Comparison of ENCODE assay signal across 8 mouse cellular contexts in the genomic region with DNA sequence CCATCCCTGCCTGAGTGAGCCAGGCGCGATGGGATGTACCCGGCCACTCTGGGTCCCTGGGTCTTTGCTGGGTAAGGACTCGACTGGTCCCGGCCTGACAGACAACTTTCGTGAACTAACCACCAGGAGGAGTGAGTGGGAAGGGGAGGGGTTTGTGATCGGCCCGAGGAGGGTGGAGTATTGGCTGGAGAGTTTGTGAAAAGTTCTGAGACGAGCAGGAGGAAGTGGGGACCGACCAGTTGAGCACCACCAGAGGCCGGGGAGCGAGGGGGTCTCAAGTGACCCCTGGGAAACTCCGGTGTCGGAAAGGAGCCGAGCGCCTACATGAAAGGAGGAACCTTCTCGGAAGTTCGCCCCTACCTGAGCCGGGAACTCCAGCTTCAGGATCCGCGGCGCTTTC. TPM values are rescaled to one million over a fixed set of nuclear protein-coding genes. Genes with fewer than 3 reads are reported as not detected.
DNase-seq lines count a peak whose midpoint lies in the region; ATAC-seq and TF ChIP-seq lines count a peak whose summit lies in the region.

A gene (plus strand): TSS at position 196 of the 400 bp plus-strand sequence.

- peaks cover 3% of the 10 kb centered on the region; the same call in 1 of the 2 replicates for H3K9me3 ChIP-seq in intestine, embryonic 16.5 days (ENCODE audit: control insufficient read depth, low read length)
- no peaks in the 10 kb centered on the region for H3K9me3 ChIP-seq in limb, embryonic 15.5 days
- H3K9me3 ChIP-seq in midbrain, postnatal 0 days (ENCODE audit: low read length) = no peaks in the 10 kb centered on the region

- peak; percentile 66 for ATAC-seq in frontal cortex, adult (ENCODE audit: low TSS enrichment)
- peak; percentile 87 for ATAC-seq in intestine, embryonic 16.5 days
- peak; percentile 80 for ATAC-seq in limb, embryonic 15.5 days (ENCODE audit: insufficient number of reproducible peaks, low FRiP score, low TSS enrichment, low read depth)
- ATAC-seq in midbrain, postnatal 0 days (ENCODE audit: low FRiP score) = peak; percentile 68

- peak within 1 kb of the TSS; percentile 93 for H3K9ac ChIP-seq in intestine, embryonic 16.5 days (ENCODE audit: low read depth, low read length)
- peak within 1 kb of the TSS; percentile 90 for H3K9ac ChIP-seq in limb, embryonic 15.5 days
- peak within 1 kb of the TSS; percentile 86 for H3K9ac ChIP-seq in midbrain, postnatal 0 days (replicated peaks; ENCODE audit: low read length, poor library complexity, severe bottlenecking)

- peaks cover 15% of the 10 kb centered on the region for H3K36me3 ChIP-seq in intestine, embryonic 16.5 days (ENCODE audit: control insufficient read depth, insufficient read depth, low read length)
- H3K36me3 ChIP-seq in limb, embryonic 15.5 days = peaks cover 11% of the 10 kb centered on the region; the same call in 1 of the 2 replicates
- no peaks in the 10 kb centered on the region; the same call in 1 of the 2 replicates for H3K36me3 ChIP-seq in midbrain, postnatal 0 days (ENCODE audit: insufficient read depth, low read length)

- peak; percentile 79 for TF ChIP-seq CTCF in midbrain, postnatal 0 days (IDR thresholded peaks at IDR 0.05)

- intact Hi-C loops in gastrocnemius, postnatal 36 days (cut with DNase I) = loop anchor here (5.0 kb wide), 1 partner anchor 44 kb away; no protein-coding TSS in a partner anchor

- DNase-seq in frontal cortex, postnatal 25 days (ENCODE audit: low spot score in 2 of 2) = no peak
- peak; percentile 90 for DNase-seq in embryo, embryonic 10.5 days (ENCODE audit: low spot score)
- peak; percentile 71 to 75 for DNase-seq in gastrocnemius, postnatal 36 days
- peak; percentile 76 for DNase-seq in midbrain, postnatal 0 days (ENCODE audit: low spot score)
- peak; percentile 89 to 91 for DNase-seq in spleen, postnatal 36 days (ENCODE audit: low spot score in 2 of 2)

- H3K27me3 ChIP-seq in intestine, embryonic 16.5 days (replicated peaks; ENCODE audit: control insufficient read depth, insufficient read depth, low read length) = no peaks in the 10 kb centered on the region
- H3K27me3 ChIP-seq in limb, embryonic 15.5 days = no peaks in the 10 kb centered on the region
- no peaks in the 10 kb centered on the region for H3K27me3 ChIP-seq in midbrain, postnatal 0 days (ENCODE audit: insufficient read depth, low read length)

- under 1% methylated on average over 22 of the region's 22 CpGs for WGBS in intestine, embryonic 16.5 days
- under 1% methylated on average over 22 of the region's 22 CpGs for WGBS in limb, embryonic 15.5 days
- WGBS in midbrain, postnatal 0 days = under 1% methylated on average over 22 of the region's 22 CpGs

- peaks cover 4% of the 10 kb centered on the region for H3K4me1 ChIP-seq in intestine, embryonic 16.5 days (ENCODE audit: control insufficient read depth, insufficient read depth, low read length)
- peaks cover 15% of the 10 kb centered on the region; the same call in 1 of the 2 replicates for H3K4me1 ChIP-seq in limb, embryonic 15.5 days
- H3K4me1 ChIP-seq in midbrain, postnatal 0 days (ENCODE audit: insufficient read depth, low read length) = no peaks in the 10 kb centered on the region; the same call in 1 of the 2 replicates

- peak within 1 kb of the TSS; percentile 95 for H3K4me3 ChIP-seq in intestine, embryonic 16.5 days (ENCODE audit: low read length)
- H3K4me3 ChIP-seq in limb, embryonic 15.5 days = peak within 1 kb of the TSS; percentile 98
- H3K4me3 ChIP-seq in midbrain, postnatal 0 days (ENCODE audit: low read depth, low read length) = peak within 1 kb of the TSS; percentile 99

- H3K4me2 ChIP-seq in intestine, embryonic 16.5 days (ENCODE audit: low read depth, low read length) = peak within 1 kb of the TSS; percentile 96
- peak within 1 kb of the TSS; percentile 95 for H3K4me2 ChIP-seq in limb, embryonic 15.5 days
- H3K4me2 ChIP-seq in midbrain, postnatal 0 days (ENCODE audit: low read depth, low read length, poor library complexity, severe bottlenecking) = peak within 1 kb of the TSS; percentile 92

- H3K27ac ChIP-seq in intestine, embryonic 16.5 days (ENCODE audit: low read length) = peak within 1 kb of the TSS; percentile 87
- H3K27ac ChIP-seq in limb, embryonic 15.5 days = peak within 1 kb of the TSS; percentile 89
- H3K27ac ChIP-seq in midbrain, postnatal 0 days (ENCODE audit: low read depth, low read length) = peak within 1 kb of the TSS; percentile 91

RNA-seq across cellular contexts. Expression of the gene that starts here (rescaled TPM):
- total RNA-seq in gastrocnemius, postnatal 36 days (2021) = 1 to 10 TPM; 1.2 to 1.5 TPM
- 19.3 and 21.6 TPM in 2 replicates for polyA plus RNA-seq in intestine, embryonic 16.5 days (2015; fragmentation: Nextera tagmentation; extraction: Ambion mirVana)
- polyA plus RNA-seq in limb, embryonic 15.5 days (2015; fragmentation: Nextera tagmentation; extraction: Ambion mirVana) = 11.3 and 12.1 TPM in 2 replicates
- 4.1 and 4.7 TPM in 2 replicates for total RNA-seq in midbrain, postnatal 0 days (2014; rRNA removed)
- 2.4 and 2.5 TPM in 2 replicates for polyA plus RNA-seq in midbrain, postnatal 0 days (2015; fragmentation: Nextera tagmentation; extraction: Ambion mirVana)

Comparison
In these comparisons a context has a peak if more than half of its experiments do, and no peak if none do; other contexts are left out.
1. DNase-seq: peak in embryo, embryonic 10.5 days (single experiment), gastrocnemius, postnatal 36 days (2 of 2), midbrain, postnatal 0 days (single experiment) and spleen, postnatal 36 days (2 of 2); none in frontal cortex, postnatal 25 days (0 of 2).
2. Peak in every context shown above with its lines, with median percentiles within 50 percentile points of each other: ATAC-seq, H3K27ac ChIP-seq, H3K4me2 ChIP-seq, H3K4me3 ChIP-seq and H3K9ac ChIP-seq.